Mouse (Mus musculus): ENCODE results near the gene Ankrd33b. TPM values are rescaled to one million over a fixed set of nuclear protein-coding genes. Genes with fewer than 3 reads are reported as not detected.

Ankrd33b gene
- polyA plus RNA-seq, 1 experiment = 6.1 TPM

DNA sequence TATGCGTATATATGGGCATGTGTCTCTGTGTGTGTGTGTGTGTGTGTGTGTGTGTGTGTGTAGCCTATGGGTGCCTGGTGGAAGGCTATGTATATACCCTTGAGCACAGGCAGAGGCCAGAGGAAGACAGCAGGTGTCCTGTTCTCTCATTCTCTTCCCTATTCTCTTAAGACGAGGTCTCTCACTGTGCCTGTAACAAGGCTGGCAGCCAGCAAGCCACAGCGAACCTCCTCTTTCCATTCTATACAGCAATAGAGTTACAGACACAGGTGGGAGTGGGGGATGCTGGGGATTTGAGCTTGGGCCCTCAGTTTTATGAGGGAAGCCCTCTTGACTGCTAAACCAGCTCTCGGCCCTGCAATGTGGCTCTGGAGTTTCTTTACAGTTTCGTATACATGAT is 87.5 kb downstream of the Ankrd33b start:
- peaks cover 1% of the 10 kb centered on the region for H3K4me1 ChIP-seq
- no peak for TF ChIP-seq FLI1 (IDR thresholded peaks at IDR 0.05; ENCODE audit: low read length)
- TF ChIP-seq GATA1 (IDR thresholded peaks at IDR 0.05; ENCODE audit: borderline replicate concordance, low read length) = no peak
- H3K4me3 ChIP-seq (replicated peaks) = no peak overlapping the region
- no peaks in the 10 kb centered on the region for H3K9me3 ChIP-seq
- peaks cover 8% of the 10 kb centered on the region for H3K36me3 ChIP-seq (replicated peaks; ENCODE audit: low read length)
- peaks cover 24% of the 10 kb centered on the region for H3K27me3 ChIP-seq (replicated peaks)

DNA sequence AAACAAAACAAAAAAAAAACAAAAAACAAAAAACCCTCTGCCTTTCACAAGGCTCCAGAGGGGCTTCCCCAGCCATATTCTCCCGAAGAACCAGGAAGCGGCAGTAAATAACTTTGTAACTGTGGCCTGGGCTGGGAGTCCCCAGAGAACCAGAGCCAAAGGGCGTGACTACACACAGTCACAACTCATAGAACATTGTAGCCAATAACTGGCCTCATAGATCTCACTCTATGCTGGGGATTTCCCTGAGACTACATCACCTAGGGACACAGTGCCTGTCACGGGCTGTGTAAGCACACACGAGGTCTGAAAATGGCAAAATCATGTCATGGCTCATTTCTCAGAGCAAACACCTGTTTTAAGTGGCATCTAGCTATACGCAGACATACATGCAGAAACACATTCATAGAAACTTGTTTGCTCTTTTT is 87.9 kb downstream of the Ankrd33b start:
- H3K36me3 ChIP-seq (replicated peaks; ENCODE audit: low read length) = peaks cover 13% of the 10 kb centered on the region
- TF ChIP-seq GATA1 (IDR thresholded peaks at IDR 0.05; ENCODE audit: borderline replicate concordance, low read length) (no peak), FLI1 (IDR thresholded peaks at IDR 0.05; ENCODE audit: low read length) (no peak)
- H3K27me3 ChIP-seq (replicated peaks) = peaks cover 27% of the 10 kb centered on the region
- no peaks in the 10 kb centered on the region for H3K9me3 ChIP-seq
- no peak overlapping the region for H3K4me3 ChIP-seq (replicated peaks)
- peaks cover 3% of the 10 kb centered on the region; the same call in 1 of the 2 replicates for H3K4me1 ChIP-seq

- H3K27me3 ChIP-seq (replicated peaks) = peaks cover 26% of the 10 kb centered on the region
- H3K4me3 ChIP-seq (replicated peaks) = no peak overlapping the region
- H3K9me3 ChIP-seq = no peaks in the 10 kb centered on the region
- peaks cover 8% of the 10 kb centered on the region for H3K4me1 ChIP-seq
- TF ChIP-seq GATA1 (IDR thresholded peaks at IDR 0.05; ENCODE audit: borderline replicate concordance, low read length) (no peak), FLI1 (IDR thresholded peaks at IDR 0.05; ENCODE audit: low read length) (no peak)
- peaks cover 18% of the 10 kb centered on the region for H3K36me3 ChIP-seq (replicated peaks; ENCODE audit: low read length)
Measured at GRCm38 (mm10) chr15:31279120-31279519, 88.4 kb downstream of the Ankrd33b start.

DNA sequence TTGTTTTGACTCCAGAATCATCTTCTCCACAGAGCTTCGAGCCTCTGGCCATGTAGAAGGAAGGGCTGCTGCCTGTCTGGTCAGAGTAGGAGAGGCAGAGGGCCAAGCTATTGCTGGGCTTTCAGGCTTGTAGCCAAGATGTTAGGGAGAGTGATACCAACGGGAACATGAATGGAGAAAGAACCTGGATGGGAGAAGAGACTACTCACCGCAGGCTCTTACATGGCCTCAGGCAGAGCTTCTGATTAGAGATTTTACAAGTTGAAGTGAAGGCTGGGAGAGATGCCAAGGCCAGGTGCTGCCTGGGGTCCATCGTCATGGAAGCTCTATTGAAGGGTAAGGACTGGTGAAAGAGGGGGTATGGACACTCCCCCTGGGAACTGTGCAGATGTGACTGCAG is 89.4 kb downstream of the Ankrd33b start:
- H3K9me3 ChIP-seq = no peaks in the 10 kb centered on the region
- H3K4me3 ChIP-seq (replicated peaks) = no peak overlapping the region
- H3K27me3 ChIP-seq (replicated peaks) = peaks cover 24% of the 10 kb centered on the region
- TF ChIP-seq FLI1 (IDR thresholded peaks at IDR 0.05; ENCODE audit: low read length) (no peak), GATA1 (IDR thresholded peaks at IDR 0.05; ENCODE audit: borderline replicate concordance, low read length) (no peak)
- H3K36me3 ChIP-seq (replicated peaks; ENCODE audit: low read length) = peaks cover 28% of the 10 kb centered on the region
- H3K4me1 ChIP-seq = peaks cover 18% of the 10 kb centered on the region

- no peaks in the 10 kb centered on the region for H3K9me3 ChIP-seq
- peaks cover 67% of the 10 kb centered on the region for H3K36me3 ChIP-seq (replicated peaks; ENCODE audit: low read length)
- peaks cover 25% of the 10 kb centered on the region for H3K27me3 ChIP-seq (replicated peaks)
- peak overlapping the region; percentile 73 for H3K4me3 ChIP-seq (replicated peaks)
- TF ChIP-seq FLI1 (IDR thresholded peaks at IDR 0.05; ENCODE audit: low read length) (no peak), GATA1 (IDR thresholded peaks at IDR 0.05; ENCODE audit: borderline replicate concordance, low read length) (no peak)
- H3K4me1 ChIP-seq = peaks cover 47% of the 10 kb centered on the region
Measured at GRCm38 (mm10) chr15:31273509-31273908, 94.0 kb downstream of the Ankrd33b start.

DNA sequence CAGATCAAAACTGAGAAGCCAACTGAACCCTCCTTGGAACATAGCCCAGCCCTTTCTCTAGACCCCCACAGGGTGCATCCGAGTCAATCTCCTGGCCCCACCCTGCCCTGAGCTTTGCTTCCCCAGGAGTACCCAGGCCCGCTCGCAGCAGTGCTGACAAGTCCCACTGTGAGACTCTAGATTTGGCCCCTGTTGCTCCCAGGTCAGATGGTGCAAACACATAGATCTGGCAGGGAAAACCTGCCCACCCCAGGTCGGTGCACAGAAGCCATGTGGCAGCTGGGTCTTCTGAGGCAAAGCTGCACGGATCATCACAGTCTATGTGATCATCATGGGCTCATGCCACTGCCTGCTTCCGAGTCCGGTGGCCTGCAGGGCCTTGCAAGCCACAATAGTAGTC is 94.8 kb downstream of the Ankrd33b start:
- TF ChIP-seq GATA1 (IDR thresholded peaks at IDR 0.05; ENCODE audit: borderline replicate concordance, low read length) (no peak), FLI1 (IDR thresholded peaks at IDR 0.05; ENCODE audit: low read length) (no peak)
- Histone ChIP-seq H3K27me3 (replicated peaks) (peaks cover 20% of the 10 kb centered on the region), H3K36me3 (replicated peaks; ENCODE audit: low read length) (peaks cover 75% of the 10 kb centered on the region), H3K4me3 (replicated peaks) (no peak overlapping the region), H3K4me1 (peaks cover 54% of the 10 kb centered on the region), H3K9me3 (no peaks in the 10 kb centered on the region)

DNA sequence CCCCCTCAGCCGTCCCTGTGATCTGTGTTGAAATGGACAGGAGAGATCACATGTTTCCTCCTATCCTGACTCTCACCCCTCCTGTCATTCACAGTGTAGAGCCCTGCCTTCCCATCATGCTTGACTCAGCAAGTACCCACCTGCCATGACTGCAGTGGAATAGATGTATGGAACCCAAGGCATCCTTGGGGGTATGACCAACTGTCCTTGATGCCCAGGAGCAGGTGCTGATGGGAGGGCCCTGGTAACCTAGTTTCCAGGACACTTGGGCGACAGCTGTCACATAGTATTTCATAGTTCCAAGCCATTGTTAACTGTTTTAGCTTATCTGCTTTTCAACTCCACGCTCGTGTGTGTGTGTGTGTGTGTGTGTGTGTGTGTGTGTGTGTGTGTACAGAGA is 98.0 kb downstream of the Ankrd33b start:
- TF ChIP-seq FLI1 (IDR thresholded peaks at IDR 0.05; ENCODE audit: low read length) = no peak
- no peak for TF ChIP-seq GATA1 (IDR thresholded peaks at IDR 0.05; ENCODE audit: borderline replicate concordance, low read length)
- Histone ChIP-seq H3K36me3 (replicated peaks; ENCODE audit: low read length) (peaks cover 81% of the 10 kb centered on the region), H3K4me3 (replicated peaks) (no peak overlapping the region), H3K27me3 (replicated peaks) (peaks cover 13% of the 10 kb centered on the region), H3K4me1 (peaks cover 70% of the 10 kb centered on the region), H3K9me3 (no peaks in the 10 kb centered on the region)

DNA sequence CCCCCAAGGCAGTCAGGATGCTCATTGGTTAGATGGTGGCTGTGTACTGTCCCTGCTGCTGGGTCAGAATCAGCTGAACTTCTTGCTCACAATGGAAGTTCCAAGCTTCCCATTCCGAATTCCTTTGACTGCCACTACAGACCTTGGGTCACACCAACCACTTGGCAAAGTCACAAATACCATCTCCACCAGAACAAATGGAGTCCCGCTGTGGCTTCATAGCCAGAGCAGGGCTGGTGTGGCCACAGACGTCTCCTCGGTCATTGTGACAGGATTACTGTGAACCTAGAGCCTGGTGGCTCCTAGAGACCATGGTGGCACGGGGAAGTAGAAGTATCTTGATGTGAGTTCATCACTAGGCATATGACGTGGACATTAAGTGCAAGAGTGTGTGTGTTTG is 99.4 kb downstream of the Ankrd33b start:
- TF ChIP-seq GATA1 (IDR thresholded peaks at IDR 0.05; ENCODE audit: borderline replicate concordance, low read length) (no peak), FLI1 (IDR thresholded peaks at IDR 0.05; ENCODE audit: low read length) (no peak)
- Histone ChIP-seq H3K4me1 (peaks cover 60% of the 10 kb centered on the region), H3K4me3 (replicated peaks) (no peak overlapping the region), H3K27me3 (replicated peaks) (peaks cover 11% of the 10 kb centered on the region), H3K9me3 (no peaks in the 10 kb centered on the region), H3K36me3 (replicated peaks; ENCODE audit: low read length) (peaks cover 77% of the 10 kb centered on the region)

GRCm38 (mm10) chr15:31265845-31266244 is 101.7 kb downstream of the Ankrd33b start:
- TF ChIP-seq GATA1 (IDR thresholded peaks at IDR 0.05; ENCODE audit: borderline replicate concordance, low read length) (no peak), FLI1 (IDR thresholded peaks at IDR 0.05; ENCODE audit: low read length) (no peak)
- H3K4me3 ChIP-seq (replicated peaks) = no peak overlapping the region
- H3K27me3 ChIP-seq (replicated peaks) = peaks cover 4% of the 10 kb centered on the region
- peaks cover 76% of the 10 kb centered on the region for H3K36me3 ChIP-seq (replicated peaks; ENCODE audit: low read length)
- peaks cover 47% of the 10 kb centered on the region for H3K4me1 ChIP-seq
- no peaks in the 10 kb centered on the region for H3K9me3 ChIP-seq

DNA sequence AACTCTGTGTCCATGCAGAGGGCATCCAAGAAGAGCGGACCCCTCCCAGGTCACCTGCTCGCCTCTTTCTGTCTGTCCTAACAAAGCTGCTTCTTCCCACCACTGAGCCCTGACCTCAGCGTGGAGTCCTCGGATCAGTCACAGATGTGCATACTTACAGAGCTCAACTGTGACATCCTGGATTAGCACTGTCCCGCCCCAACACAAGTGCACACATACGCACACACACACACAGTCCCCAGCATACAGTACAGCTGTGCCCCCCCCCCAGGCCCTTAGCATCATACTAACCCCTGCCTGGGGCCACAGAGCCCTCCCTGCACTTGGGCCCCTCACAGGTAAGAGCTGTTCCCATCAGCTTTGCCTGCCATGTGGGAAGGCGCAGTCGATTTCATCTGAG is 102.1 kb downstream of the Ankrd33b start:
- Histone ChIP-seq H3K4me1 (peaks cover 50% of the 10 kb centered on the region), H3K9me3 (no peaks in the 10 kb centered on the region), H3K4me3 (replicated peaks) (no peak overlapping the region), H3K36me3 (replicated peaks; ENCODE audit: low read length) (peaks cover 76% of the 10 kb centered on the region), H3K27me3 (replicated peaks) (peaks cover 3% of the 10 kb centered on the region)
- TF ChIP-seq FLI1 (IDR thresholded peaks at IDR 0.05; ENCODE audit: low read length) (no peak), GATA1 (IDR thresholded peaks at IDR 0.05; ENCODE audit: borderline replicate concordance, low read length) (no peak)

DNA sequence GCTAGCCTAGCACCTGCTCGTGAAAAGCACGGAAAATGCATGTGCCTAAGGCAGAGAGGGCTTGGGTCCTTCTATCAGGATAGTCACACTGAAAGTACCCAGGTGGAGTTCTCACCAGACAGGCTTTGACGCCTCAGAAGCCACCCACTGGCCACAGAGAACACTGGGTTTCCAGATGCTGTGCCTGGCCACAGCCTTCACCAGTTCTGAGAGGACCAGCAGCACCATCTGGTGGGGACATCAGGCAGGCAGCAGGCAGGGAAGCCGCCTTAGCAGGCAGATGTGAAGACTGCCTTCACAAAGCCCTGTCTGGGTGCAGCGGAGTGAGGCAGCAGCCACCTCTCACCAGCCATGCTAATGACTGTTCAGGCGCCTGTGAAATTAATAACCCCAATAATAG is 102.7 kb downstream of the Ankrd33b start:
- no peak overlapping the region for H3K4me3 ChIP-seq (replicated peaks)
- peaks cover 47% of the 10 kb centered on the region for H3K4me1 ChIP-seq
- TF ChIP-seq GATA1 (IDR thresholded peaks at IDR 0.05; ENCODE audit: borderline replicate concordance, low read length) = no peak
- no peak for TF ChIP-seq FLI1 (IDR thresholded peaks at IDR 0.05; ENCODE audit: low read length)
- H3K36me3 ChIP-seq (replicated peaks; ENCODE audit: low read length) = peaks cover 76% of the 10 kb centered on the region
- no peaks in the 10 kb centered on the region for H3K9me3 ChIP-seq
- H3K27me3 ChIP-seq (replicated peaks) = no peaks in the 10 kb centered on the region
